Mouse (Mus musculus) embryonic facial prominence, embryonic 10.5 days (tissue): Measurements from ENCODE around the gene Olfr341. TPM values are rescaled to one million over a fixed set of nuclear protein-coding genes. Genes with fewer than 3 reads are reported as not detected.

Experiments
- DNase-seq: peaks from one replicate; pipeline ENCODE4 v3.0.0-alpha.2; 2017; ENCODE audit warnings: low spot score
- H3K27ac ChIP-seq: fragments of 300-500 bp; sonication (generic); replicated peaks from 2 replicates; pipeline ENCODE4 v1.5.1; 2016; ENCODE audit warnings: mild to moderate bottlenecking
- H3K27me3 ChIP-seq: fragments of 300-500 bp; sonication (generic); replicated peaks from 2 replicates; pipeline ENCODE4 v1.6.1; 2016; ENCODE audit warnings: low read depth, mild to moderate bottlenecking; ENCODE audit not compliant: poor library complexity, severe bottlenecking
- H3K36me3 ChIP-seq: fragments of 300-500 bp; sonication (generic); replicated peaks from 2 replicates; pipeline ENCODE4 v1.6.1; 2016; ENCODE audit warnings: mild to moderate bottlenecking, moderate library complexity
- H3K4me1 ChIP-seq: fragments of 300-500 bp; sonication (generic); 2 replicates; pipeline ENCODE4 v1.6.1; 2016
- H3K4me3 ChIP-seq: fragments of 300-500 bp; sonication (generic); 2 replicates; pipeline ENCODE4 v1.5.1; 2016; ENCODE audit warnings: mild to moderate bottlenecking, moderate library complexity
- H3K9me3 ChIP-seq: fragments of 300-500 bp; sonication (generic); 2 replicates; pipeline ENCODE4 v1.6.1; 2016; ENCODE audit warnings: mild to moderate bottlenecking
- WGBS: fragments of 180-500 bp; shearing (Covaris S2); methylation state at CpG from one replicate; pipeline ENCODE4 v1.1.7; 2016; 5-methylcytosine and 5-hydroxymethylcytosine counted together
- polyA plus RNA-seq: library from polyadenylated mRNA; unstranded; fragments of >200 nt; fragmentation: Nextera tagmentation; extraction: Ambion mirVana; gene quantifications from 2 replicates; pipeline ENCODE4 v1.2.1, GENCODE M21; 2016

The Olfr341 gene
- not detected in 2 replicates for polyA plus RNA-seq

GRCm38 (mm10) chr2:36482368-36482767 lies at the start of gene Olfr341:
Gene Olfr341, minus strand, starts transcription at chr2:36482468.
- H3K4me3 ChIP-seq: no peak within 1 kb of the TSS
- H3K27me3 ChIP-seq: no peaks in the 10 kb centered on the region
- H3K27ac ChIP-seq: no peak within 1 kb of the TSS
- H3K36me3 ChIP-seq: no peaks in the 10 kb centered on the region
- DNase-seq: no peak
- H3K9me3 ChIP-seq: peaks cover 22% of the 10 kb centered on the region
- H3K4me1 ChIP-seq: no peaks in the 10 kb centered on the region

- Histone ChIP-seq H3K36me3 (no peaks in the 10 kb centered on the region), H3K9me3 (peaks cover 29% of the 10 kb centered on the region), H3K4me3 (no peak within 1 kb of the TSS), H3K27ac (no peak within 1 kb of the TSS), H3K27me3 (no peaks in the 10 kb centered on the region), H3K4me1 (no peaks in the 10 kb centered on the region)
- no peak for DNase-seq
- WGBS: 76% methylated on average over 3 of the region's 3 CpGs
Observed at GRCm38 (mm10) chr2:36524698-36525097, 42.4 kb upstream of the Olfr341 start, which contains the start of gene Olfr342. Gene Olfr342, plus strand, starts transcription at chr2:36524998.

- Histone ChIP-seq H3K4me1 (no peaks in the 10 kb centered on the region), H3K27ac (no peak overlapping the region), H3K27me3 (no peaks in the 10 kb centered on the region), H3K9me3 (peaks cover 23% of the 10 kb centered on the region), H3K4me3 (no peak overlapping the region), H3K36me3 (no peaks in the 10 kb centered on the region)
- no peak for DNase-seq
Observed at GRCm38 (mm10) chr2:36473634-36474033, 8.6 kb downstream of the Olfr341 start.

GRCm38 (mm10) chr2:36452287-36452686 lies 30.0 kb downstream of the Olfr341 start, which contains the start of gene Olfr340:
Gene Olfr340, plus strand, starts transcription at chr2:36452587.
- Histone ChIP-seq H3K27me3 (no peaks in the 10 kb centered on the region), H3K4me1 (no peaks in the 10 kb centered on the region), H3K36me3 (no peaks in the 10 kb centered on the region), H3K27ac (no peak within 1 kb of the TSS), H3K4me3 (no peak within 1 kb of the TSS), H3K9me3 (peaks cover 10% of the 10 kb centered on the region)
- no peak for DNase-seq
- WGBS: 85% methylated on average over 1 of the region's 1 CpGs

Other genes with a start within 250 kb of the Olfr341 start
- 0.03 TPM in 1 of 2 replicates, not detected in the other for gene Olfr338, start 108.9 kb downstream of the Olfr341 start, polyA plus RNA-seq
- not detected in 2 replicates for gene Olfr339, start 63.5 kb downstream of the Olfr341 start, polyA plus RNA-seq
- not detected in 2 replicates for gene Olfr340, start 29.9 kb downstream of the Olfr341 start, polyA plus RNA-seq
- gene Olfr342, start 42.5 kb upstream of the Olfr341 start, polyA plus RNA-seq: not detected in 2 replicates
- gene Olfr344, start 84.2 kb upstream of the Olfr341 start, polyA plus RNA-seq: not detected in 2 replicates
- gene Olfr345, start 157.6 kb upstream of the Olfr341 start, polyA plus RNA-seq: not detected in 2 replicates
- gene Olfr346, start 203.3 kb upstream of the Olfr341 start, polyA plus RNA-seq: not detected in 2 replicates
- not detected in 2 replicates for gene Olfr347, start 249.4 kb upstream of the Olfr341 start, polyA plus RNA-seq